Mouse (Mus musculus) olfactory bulb, adult 2 months (tissue): ENCODE data around the gene Dnajc2.

ENCODE experiments used
- CTCF ChIP-seq: fragments of 200-500 bp; IDR thresholded peaks from 2 replicates; pipeline ENCODE4 v1.5.1; 2012; ENCODE audit warnings: low read depth, mild to moderate bottlenecking, low read length, moderate library complexity; ENCODE audit not compliant: insufficient read depth
- POLR2A ChIP-seq: fragments of 200-500 bp; IDR thresholded peaks from 2 replicates; pipeline ENCODE4 v1.6.1; 2012; ENCODE audit warnings: mild to moderate bottlenecking, low read depth, low read length, moderate library complexity; ENCODE audit not compliant: insufficient read depth

DNA sequence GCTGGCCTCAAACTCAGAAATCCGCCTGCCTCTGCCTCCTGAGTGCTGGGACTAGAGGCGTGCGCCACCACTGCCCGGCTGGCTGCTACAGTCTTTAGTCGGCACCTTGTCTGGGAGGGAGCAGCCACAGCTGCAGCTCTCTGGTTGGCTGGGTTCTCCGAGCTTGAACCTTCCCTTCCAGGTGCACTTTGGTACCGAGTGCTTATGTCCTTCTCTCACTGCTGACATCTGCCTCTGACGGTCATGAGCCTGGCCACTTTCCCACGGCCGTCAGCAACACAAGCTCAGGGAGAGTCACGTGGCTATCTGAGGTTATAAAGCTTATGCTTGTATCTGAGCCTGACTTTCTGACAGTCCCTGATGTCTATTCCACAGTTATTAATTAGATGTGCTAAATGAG lies 45.9 kb downstream of the Dnajc2 start:
- TF ChIP-seq POLR2A (no peak), CTCF (no peak)
